Mouse (Mus musculus) MEL (cell line): ENCODE data around the gene Erc2. TPM values are rescaled to one million over a fixed set of nuclear protein-coding genes. Genes with fewer than 3 reads are reported as not detected.

Source experiments
- DNase-seq: peaks from one replicate; pipeline ENCODE4 v3.0.0; 2011; ENCODE audit warnings: low read depth, low spot score
- H3K27ac ChIP-seq: 2 replicates; pipeline ENCODE4 v1.5.1; 2012; ENCODE audit warnings: low read depth, mild to moderate bottlenecking, control low read depth, low read length, moderate library complexity; ENCODE audit not compliant: control insufficient read depth
- H3K27me3 ChIP-seq, 2 experiments: fragments of 150-350 bp in 1 of 2; sonication (generic) in 1 of 2; 2 replicates each; pipeline ENCODE4 v1.6.1; 2012; ENCODE audit warnings: low read length in 2 of 2, mild to moderate bottlenecking in 2 of 2, improper control_type of control experiment in 1 of 2, moderate library complexity in 1 of 2; ENCODE audit not compliant: insufficient read depth in 2 of 2, control insufficient read depth in 1 of 2
- H3K36me3 ChIP-seq, 2 experiments: 2 replicates each; pipeline ENCODE4 v1.6.1; 2012 to 2014; ENCODE audit warnings: low read length in 2 of 2, improper control_type of control experiment in 1 of 2, inconsistent platforms in 1 of 2, mild to moderate bottlenecking in 1 of 2; ENCODE audit not compliant: insufficient read depth in 2 of 2, control insufficient read depth in 1 of 2
- H3K4me1 ChIP-seq, 2 experiments: fragments of 150-350 bp in 1 of 2; sonication (generic) in 1 of 2; 2 replicates each; pipeline ENCODE4 v1.6.1; 2012; ENCODE audit warnings: low read length in 2 of 2, improper control_type of control experiment in 1 of 2, mild to moderate bottlenecking in 1 of 2; ENCODE audit not compliant: insufficient read depth in 2 of 2, control insufficient read depth in 1 of 2
- H3K4me3 ChIP-seq, 2 experiments: fragments of 150-350 bp in 1 of 2; sonication (generic) in 1 of 2; 2 replicates each; pipeline ENCODE4 v1.5.1; 2012; ENCODE audit warnings: low read depth in 2 of 2, low read length in 2 of 2, mild to moderate bottlenecking in 2 of 2, moderate library complexity in 2 of 2, control low read depth in 1 of 2, improper control_type of control experiment in 1 of 2; ENCODE audit not compliant: control insufficient read depth in 1 of 2, insufficient read depth in 1 of 2
- H3K79me2 ChIP-seq: 2 replicates; pipeline ENCODE4 v1.6.1; 2012; ENCODE audit warnings: mild to moderate bottlenecking, low read length, moderate library complexity; ENCODE audit not compliant: control insufficient read depth, poor library complexity, insufficient read depth
- H3K9ac ChIP-seq: 2 replicates; pipeline ENCODE4 v1.6.1; 2012; ENCODE audit warnings: low read depth, mild to moderate bottlenecking, control low read depth, low read length, moderate library complexity; ENCODE audit not compliant: control insufficient read depth, poor library complexity, severe bottlenecking
- H3K9me3 ChIP-seq: fragments of 150-350 bp; sonication (generic); replicated peaks from 2 replicates; pipeline ENCODE4 v1.6.1; 2012; ENCODE audit warnings: mild to moderate bottlenecking, low read length, improper control_type of control experiment, moderate library complexity; ENCODE audit not compliant: insufficient read depth
- BHLHE40 ChIP-seq: IDR thresholded peaks from 2 replicates; pipeline ENCODE4 v1.6.1; 2012; ENCODE audit warnings: low read depth, mild to moderate bottlenecking, inconsistent platforms, low read length, improper control_type of control experiment, borderline replicate concordance
- CTCF ChIP-seq, 3 experiments: IDR thresholded peaks in 2 of 3; conservative IDR thresholded peaks in 1 of 3; 2 replicates each; pipeline ENCODE4 v1.5.1; 2011 to 2012; ENCODE audit warnings: low read length in 3 of 3, low read depth in 2 of 3, mild to moderate bottlenecking in 2 of 3, improper control_type of control experiment in 1 of 3, inconsistent platforms in 1 of 3, mixed read lengths in 1 of 3, moderate library complexity in 1 of 3; ENCODE audit not compliant: control insufficient read depth in 1 of 3, insufficient read depth in 1 of 3, poor library complexity in 1 of 3, severe bottlenecking in 1 of 3
- E2F4 ChIP-seq: IDR thresholded peaks from 2 replicates; pipeline ENCODE4 v1.6.1; 2011; ENCODE audit warnings: low read depth, low read length, improper control_type of control experiment, borderline replicate concordance
- EP300 ChIP-seq, 2 experiments: IDR thresholded peaks; 2 replicates each; pipeline ENCODE4 v1.6.1; 2011; ENCODE audit warnings: improper control_type of control experiment in 2 of 2, low read length in 2 of 2, low read depth in 1 of 2, mild to moderate bottlenecking in 1 of 2
- ETS1 ChIP-seq: IDR thresholded peaks from 2 replicates; pipeline ENCODE4 v1.6.1; 2012; ENCODE audit warnings: low read depth, mild to moderate bottlenecking, inconsistent platforms, low read length, improper control_type of control experiment, moderate library complexity
- GABPA ChIP-seq: IDR thresholded peaks from 2 replicates; pipeline ENCODE4 v1.6.1; 2012; ENCODE audit warnings: low read depth, mild to moderate bottlenecking, inconsistent platforms, low read length, improper control_type of control experiment, moderate library complexity
- MAFK ChIP-seq: IDR thresholded peaks from 2 replicates; pipeline ENCODE4 v1.6.1; 2011; ENCODE audit warnings: low read depth, mild to moderate bottlenecking, low read length, improper control_type of control experiment, borderline replicate concordance
- MAX ChIP-seq: IDR thresholded peaks from 2 replicates; pipeline ENCODE4 v1.6.1; 2011; ENCODE audit warnings: low read length, improper control_type of control experiment
- MAZ ChIP-seq: IDR thresholded peaks from 2 replicates; pipeline ENCODE4 v1.6.1; 2012; ENCODE audit warnings: low read depth, mild to moderate bottlenecking, inconsistent platforms, low read length, improper control_type of control experiment
- MEF2A ChIP-seq: IDR thresholded peaks from 2 replicates; pipeline ENCODE4 v1.6.1; 2014; ENCODE audit warnings: low read depth, mild to moderate bottlenecking, inconsistent platforms, low read length, improper control_type of control experiment; ENCODE audit not compliant: poor library complexity, insufficient replicate concordance, severe bottlenecking; ENCODE audit errors: extremely low read depth
- MYC ChIP-seq: IDR thresholded peaks from 2 replicates; pipeline ENCODE4 v1.6.1; 2011; ENCODE audit warnings: low read depth, mild to moderate bottlenecking, low read length, improper control_type of control experiment, moderate library complexity
- POLR2AphosphoS2 ChIP-seq: IDR thresholded peaks from 2 replicates; pipeline ENCODE4 v1.6.1; 2011; ENCODE audit warnings: low read length, improper control_type of control experiment
- POLR2AphosphoS5 ChIP-seq: IDR thresholded peaks from 2 replicates; pipeline ENCODE4 v1.6.1; 2012; ENCODE audit warnings: low read depth, borderline replicate concordance, mild to moderate bottlenecking, inconsistent platforms, low read length, moderate library complexity, mixed read lengths
- RAD21 ChIP-seq: IDR thresholded peaks from 2 replicates; pipeline ENCODE4 v1.6.1; 2011; ENCODE audit warnings: mild to moderate bottlenecking, low read depth, low read length, improper control_type of control experiment
- RCOR1 ChIP-seq: IDR thresholded peaks from 2 replicates; pipeline ENCODE4 v1.6.1; 2012; ENCODE audit warnings: low read depth, mild to moderate bottlenecking, inconsistent platforms, low read length, improper control_type of control experiment
- SMC3 ChIP-seq: IDR thresholded peaks from 2 replicates; pipeline ENCODE4 v1.6.1; 2011; ENCODE audit warnings: low read depth, low read length, improper control_type of control experiment
- TAL1 ChIP-seq: IDR thresholded peaks from 2 replicates; pipeline ENCODE4 v1.6.1; 2012; ENCODE audit warnings: mild to moderate bottlenecking, inconsistent platforms, low read length, moderate library complexity, mixed read lengths
- TBP ChIP-seq: IDR thresholded peaks from 2 replicates; pipeline ENCODE4 v1.8.0; 2011; ENCODE audit warnings: low read depth, low read length, improper control_type of control experiment
- UBTF ChIP-seq: IDR thresholded peaks from 2 replicates; pipeline ENCODE4 v1.6.1; 2012; ENCODE audit warnings: low read depth, mild to moderate bottlenecking, inconsistent platforms, low read length, improper control_type of control experiment, moderate library complexity, borderline replicate concordance; ENCODE audit not compliant: insufficient read depth
- ZC3H11A ChIP-seq: IDR thresholded peaks from 2 replicates; pipeline ENCODE4 v1.6.1; 2012; ENCODE audit warnings: low read depth, mild to moderate bottlenecking, inconsistent platforms, low read length, improper control_type of control experiment
- ZKSCAN1 ChIP-seq: IDR thresholded peaks from 2 replicates; pipeline ENCODE4 v1.6.1; 2012; ENCODE audit warnings: low read depth, mild to moderate bottlenecking, inconsistent platforms, low read length, improper control_type of control experiment, moderate library complexity
- ZMIZ1 ChIP-seq: IDR thresholded peaks from 2 replicates; pipeline ENCODE4 v1.6.1; 2012; ENCODE audit warnings: low read depth, mild to moderate bottlenecking, inconsistent platforms, low read length, improper control_type of control experiment, moderate library complexity
- ZNF384 ChIP-seq: IDR thresholded peaks from 2 replicates; pipeline ENCODE4 v1.6.1; 2012; ENCODE audit warnings: low read depth, mild to moderate bottlenecking, inconsistent platforms, low read length, improper control_type of control experiment
- polyA plus RNA-seq, 2 experiments: library from polyadenylated mRNA; stranded (reverse) in 1 of 2; unstranded in 1 of 2; fragments of >175 nt in 1 of 2; fragments of >200 nt in 1 of 2; gene quantifications; 2 replicates each; pipeline versions ENCODE4 v1.2.1 to v1.2.4; 2012; ENCODE audit warnings: low replicate concordance in 2 of 2, low read depth in 1 of 2; ENCODE audit not compliant: insufficient read length in 2 of 2, insufficient read depth in 1 of 2, missing spikeins in 1 of 2
- total RNA-seq: library from RNA; depleted of rRNA; stranded (reverse); fragments of 300-350 nt; gene quantifications from 2 replicates; pipeline ENCODE4 v1.2.3, GENCODE M21; 2012

Erc2 gene
- total and polyA plus RNA-seq, 3 experiments, result not detected

DNA sequence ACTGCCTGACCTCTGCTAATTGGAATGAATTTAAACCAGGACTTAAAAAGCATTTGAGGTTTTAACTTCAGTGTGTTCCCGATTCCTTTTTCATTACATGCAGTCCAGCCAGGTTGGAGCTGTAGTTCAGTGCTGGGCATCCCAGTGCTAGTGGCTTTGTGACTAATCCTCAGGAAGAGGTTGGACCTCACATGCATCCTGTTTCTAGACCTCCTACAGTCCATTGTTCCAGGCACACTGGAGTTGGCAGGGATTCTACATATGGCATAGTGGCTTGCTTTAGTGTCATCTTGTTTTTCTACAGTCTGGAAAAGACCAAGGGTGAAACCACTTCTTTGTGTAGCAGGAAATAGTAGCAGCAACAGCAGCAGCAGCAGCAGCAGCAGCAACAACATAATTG, 159.0 kb downstream of the Erc2 start:
- no peak overlapping the region for H3K9ac ChIP-seq
- no peaks in the 10 kb centered on the region for H3K36me3 ChIP-seq
- H3K4me3 ChIP-seq, result no peak overlapping the region
- no peak for TF ChIP-seq SMC3
- no peak for TF ChIP-seq POLR2AphosphoS5
- no peak for TF ChIP-seq MAZ
- no peak for TF ChIP-seq TBP
- TF ChIP-seq MYC, result no peak
- TF ChIP-seq MEF2A, result no peak
- no peak for TF ChIP-seq TAL1
- no peak for TF ChIP-seq EP300 (IDR thresholded peaks at IDR 0.05; ENCODE audit: low read depth in 1 of 2, low read length in 2 of 2)
- TF ChIP-seq E2F4, result no peak
- H3K27me3 ChIP-seq, result no peaks in the 10 kb centered on the region
- no peaks in the 10 kb centered on the region for H3K4me1 ChIP-seq
- H3K79me2 ChIP-seq, result no peaks in the 10 kb centered on the region
- H3K9me3 ChIP-seq, result no peaks in the 10 kb centered on the region
- DNase-seq, result no peak
- no peak overlapping the region for H3K27ac ChIP-seq

DNA sequence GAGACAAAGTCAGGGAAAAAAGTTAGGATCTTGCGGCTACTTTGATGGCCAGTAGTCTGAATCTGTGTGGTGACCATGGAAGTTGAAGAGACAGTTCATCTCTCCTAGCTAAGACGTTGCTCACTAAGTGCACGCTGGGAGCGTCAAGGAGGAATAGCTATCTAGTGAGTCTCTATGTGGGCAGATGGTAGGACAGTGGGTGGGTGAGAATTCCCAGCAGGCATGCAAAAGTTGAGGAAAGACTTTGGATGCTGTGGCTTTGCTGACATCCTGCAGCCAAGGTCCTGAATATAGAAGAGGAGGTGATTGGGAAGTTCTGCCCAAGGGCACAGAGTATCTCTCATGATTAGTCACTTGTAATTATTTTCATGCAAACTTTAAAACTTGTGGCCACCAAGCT, 162.6 kb downstream of the Erc2 start:
- TF ChIP-seq ZKSCAN1 (no peak), ZC3H11A (no peak), ZMIZ1 (no peak), RAD21 (no peak), UBTF (no peak), MAX (no peak)
- H3K4me3 ChIP-seq, result no peak overlapping the region
- H3K27ac ChIP-seq, result no peak overlapping the region
- no peak overlapping the region for H3K9ac ChIP-seq
- no peak for DNase-seq
- H3K36me3 ChIP-seq, result no peaks in the 10 kb centered on the region
- no peaks in the 10 kb centered on the region for H3K27me3 ChIP-seq
- H3K4me1 ChIP-seq, result no peaks in the 10 kb centered on the region
- no peaks in the 10 kb centered on the region for H3K9me3 ChIP-seq
- H3K79me2 ChIP-seq, result no peaks in the 10 kb centered on the region

DNA sequence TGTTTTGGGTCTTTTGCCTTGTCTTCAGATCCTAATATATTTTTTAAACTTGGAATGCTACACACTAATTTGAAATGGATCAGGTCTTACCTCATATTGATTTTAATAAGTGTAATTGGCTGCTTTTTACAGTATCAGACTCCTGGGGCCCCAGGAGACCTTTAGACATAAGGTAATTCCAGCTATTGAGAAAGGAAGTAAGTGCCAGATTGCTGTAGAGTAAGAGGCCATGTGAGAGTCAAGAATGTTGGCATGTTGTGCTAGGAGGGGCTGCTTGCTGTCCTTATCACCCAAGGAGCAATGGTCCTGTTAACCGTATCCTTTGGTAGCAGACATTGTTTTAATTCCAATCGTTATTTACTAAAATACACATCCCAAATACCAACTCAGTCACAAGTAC, 163.3 kb downstream of the Erc2 start:
- H3K27ac ChIP-seq, result no peak overlapping the region
- no peak overlapping the region for H3K9ac ChIP-seq
- no peaks in the 10 kb centered on the region for H3K9me3 ChIP-seq
- H3K27me3 ChIP-seq, result no peaks in the 10 kb centered on the region
- DNase-seq, result no peak
- no peaks in the 10 kb centered on the region for H3K79me2 ChIP-seq
- TF ChIP-seq MAFK (no peak), BHLHE40 (no peak), EP300 (IDR thresholded peaks at IDR 0.05; ENCODE audit: low read depth in 1 of 2, low read length in 2 of 2) (no peak), CTCF (IDR thresholded peaks at IDR 0.05 in 2 of 3, conservative IDR thresholded peaks at IDR 0.05 in 1 of 3; ENCODE audit: control insufficient read depth in 1 of 3, insufficient read depth in 1 of 3, low read depth in 2 of 3, low read length in 3 of 3, poor library complexity in 1 of 3, severe bottlenecking in 1 of 3) (no peak), TAL1 (no peak), TBP (no peak), GABPA (no peak), ZNF384 (no peak), RCOR1 (no peak), POLR2AphosphoS2 (no peak), ETS1 (no peak), MAZ (no peak)
- H3K4me1 ChIP-seq, result no peaks in the 10 kb centered on the region
- H3K36me3 ChIP-seq, result no peaks in the 10 kb centered on the region
- H3K4me3 ChIP-seq, result no peak overlapping the region
